In the genomic region with DNA sequence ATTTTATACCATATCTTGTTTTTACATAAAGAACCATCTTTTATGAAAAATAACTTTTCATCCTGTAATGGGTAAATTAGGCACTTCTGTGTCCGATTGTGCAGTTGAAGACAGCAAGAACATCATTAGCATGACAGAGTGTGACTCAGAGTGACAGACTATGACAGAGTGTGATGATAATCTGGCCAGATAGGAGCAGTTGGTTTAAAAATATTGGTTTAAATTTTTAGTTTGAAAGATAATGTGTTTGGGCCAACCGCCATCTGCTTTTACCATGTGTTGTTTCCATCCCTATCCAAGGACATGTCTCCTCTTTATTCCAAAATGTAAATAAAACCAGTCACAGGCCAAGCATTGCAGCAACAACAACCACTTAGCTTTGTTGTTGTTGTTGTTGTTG, we compare ENCODE assay signal across 18 mouse cellular contexts.
"Had no signal": no experiment of that assay in that cellular context is flagged by ENCODE, and none has a peak within 500 bp of the region (broad histone marks: within the 10 kb centered on the region; RNA-seq: fewer than 3 reads in every experiment).

No protein-coding gene starts in this region.

- H3K4me3 ChIP-seq: limb, embryonic 12.5 days; liver, embryonic 13.5 days; lung, embryonic 15.5 days; megakaryocyte, embryonic 14.5 days; midbrain, embryonic 15.5 days; neural tube, embryonic 12.5 days had no signal

- H3K27me3 ChIP-seq: limb, embryonic 12.5 days; liver, embryonic 13.5 days; lung, embryonic 15.5 days; midbrain, embryonic 15.5 days; neural tube, embryonic 12.5 days had no signal

- ATAC-seq: liver, postnatal 0 days; midbrain, embryonic 15.5 days had no signal

- DNase-seq: kidney, adult 9 months; kidney, postnatal 10 days; kidney, postnatal 4 days; liver; liver, embryonic 13.5 days; liver, postnatal 0 days; lung, postnatal 14 days; retina, postnatal 1 day; right cerebral cortex, postnatal 4 days; spleen, adult 18-20 months; thymus, postnatal 36 days had no signal

- H3K27ac ChIP-seq: limb, embryonic 12.5 days; liver, embryonic 13.5 days; lung, embryonic 15.5 days; macrophage; midbrain, embryonic 15.5 days; neural tube, embryonic 12.5 days had no signal

- H3K4me1 ChIP-seq: midbrain, embryonic 15.5 days; neural tube, embryonic 12.5 days had no signal

- H3K9ac ChIP-seq: limb, embryonic 12.5 days; liver, embryonic 13.5 days; liver, postnatal 0 days; lung, embryonic 15.5 days; midbrain, embryonic 15.5 days; neural tube, embryonic 12.5 days had no signal

- H3K9me3 ChIP-seq: limb, embryonic 12.5 days; liver, embryonic 13.5 days; lung, embryonic 15.5 days; megakaryocyte, embryonic 14.5 days; midbrain, embryonic 15.5 days; neural tube, embryonic 12.5 days had no signal

- H3K36me3 ChIP-seq: liver, embryonic 13.5 days; midbrain, embryonic 15.5 days had no signal

- H3K4me2 ChIP-seq: limb, embryonic 12.5 days; liver, embryonic 13.5 days; lung, embryonic 15.5 days; midbrain, embryonic 11.5 days; midbrain, embryonic 15.5 days; neural tube, embryonic 12.5 days had no signal
